Mouse (Mus musculus): ENCODE results near the gene Tmbim4. TPM values are rescaled to one million over a fixed set of nuclear protein-coding genes. Genes with fewer than 3 reads are reported as not detected.

The Tmbim4 gene
- polyA plus RNA-seq, 1 experiment from 2014 or later, result 127 TPM

GRCm38 (mm10) chr10:120271879-120272269 is 70.5 kb downstream of the Tmbim4 start:
- H3K4me2 ChIP-seq (replicated peaks; ENCODE audit: low read depth, low read length), result peak overlapping the region; percentile 52
- H3K9me3 ChIP-seq (ENCODE audit: control insufficient read depth, low read length), result no peaks in the 10 kb centered on the region
- peaks cover 25% of the 10 kb centered on the region for H3K4me1 ChIP-seq (ENCODE audit: control insufficient read depth, insufficient read depth, low read length)
- H3K36me3 ChIP-seq (ENCODE audit: control insufficient read depth, insufficient read depth, low read length), result no peaks in the 10 kb centered on the region
- H3K27me3 ChIP-seq (ENCODE audit: control insufficient read depth, insufficient read depth, low read length), result no peaks in the 10 kb centered on the region
- H3K9ac ChIP-seq (ENCODE audit: low read depth, low read length), result peak overlapping the region; percentile 42; the same call in 1 of the 2 replicates
- H3K4me3 ChIP-seq (ENCODE audit: low read length), result peak overlapping the region; percentile 23
- no peak for ATAC-seq (ENCODE audit: low FRiP score, low TSS enrichment)
- 0 out of 2 replicates have a peak overlapping the region, but pooled peaks have one; percentile 42 for H3K27ac ChIP-seq (ENCODE audit: low read depth, low read length)
- 14% methylated on average over 11 of the region's 11 CpGs for WGBS

GRCm38 (mm10) chr10:120272270-120272883 is 71.0 kb downstream of the Tmbim4 start:
- Histone ChIP-seq H3K27ac (ENCODE audit: low read depth, low read length) (peak overlapping the region; percentile 42; the same call in 1 of the 2 replicates), H3K4me1 (ENCODE audit: control insufficient read depth, insufficient read depth, low read length) (peaks cover 25% of the 10 kb centered on the region), H3K4me3 (ENCODE audit: low read length) (peak overlapping the region; percentile 23), H3K27me3 (ENCODE audit: control insufficient read depth, insufficient read depth, low read length) (no peaks in the 10 kb centered on the region), H3K9me3 (ENCODE audit: control insufficient read depth, low read length) (no peaks in the 10 kb centered on the region), H3K4me2 (replicated peaks; ENCODE audit: low read depth, low read length) (peak overlapping the region; percentile 52), H3K36me3 (ENCODE audit: control insufficient read depth, insufficient read depth, low read length) (no peaks in the 10 kb centered on the region), H3K9ac (ENCODE audit: low read depth, low read length) (peak overlapping the region; percentile 42; the same call in 1 of the 2 replicates)
- peak; percentile 76 for ATAC-seq (ENCODE audit: low FRiP score, low TSS enrichment)
- 8% methylated on average over 19 of the region's 19 CpGs for WGBS

- no peaks in the 10 kb centered on the region for H3K9me3 ChIP-seq (ENCODE audit: control insufficient read depth, low read length)
- no peak overlapping the region for H3K9ac ChIP-seq (ENCODE audit: low read depth, low read length)
- H3K4me1 ChIP-seq (ENCODE audit: control insufficient read depth, insufficient read depth, low read length), result peaks cover 23% of the 10 kb centered on the region
- H3K4me2 ChIP-seq (replicated peaks; ENCODE audit: low read depth, low read length), result no peak overlapping the region
- no peak for ATAC-seq (ENCODE audit: low FRiP score, low TSS enrichment)
- H3K4me3 ChIP-seq (ENCODE audit: low read length), result no peak overlapping the region
- no peaks in the 10 kb centered on the region for H3K36me3 ChIP-seq (ENCODE audit: control insufficient read depth, insufficient read depth, low read length)
- H3K27me3 ChIP-seq (ENCODE audit: control insufficient read depth, insufficient read depth, low read length), result no peaks in the 10 kb centered on the region
- H3K27ac ChIP-seq (ENCODE audit: low read depth, low read length), result no peak overlapping the region
- 68% methylated on average over 7 of the region's 7 CpGs for WGBS
Measured at GRCm38 (mm10) chr10:120273335-120273734, 71.9 kb downstream of the Tmbim4 start.

Other genes with a start within 250 kb of the Tmbim4 start
- 2.2 and 4.8 TPM in 2 replicates for gene Helb, start 88.6 kb upstream of the Tmbim4 start, polyA plus RNA-seq (2014; fragmentation: Nextera tagmentation; extraction: Ambion mirVana)
- 0.74 and 0.80 TPM in 2 replicates for gene Irak3, start 540 bp downstream of the Tmbim4 start, polyA plus RNA-seq (2014; fragmentation: Nextera tagmentation; extraction: Ambion mirVana)
- gene Llph, start 25.5 kb downstream of the Tmbim4 start, polyA plus RNA-seq (2014; fragmentation: Nextera tagmentation; extraction: Ambion mirVana), result 68.5 and 87.6 TPM in 2 replicates

Data from kidney, embryonic 14.5 days (tissue).